Mouse (Mus musculus): Measurements from ENCODE around the gene Cdkl5. TPM values are rescaled to one million over a fixed set of nuclear protein-coding genes. Genes with fewer than 3 reads are reported as not detected.
A peak's percentile ranks its signal among the peaks of the same experiment; 100 is the strongest.
"Not testable (repeated sequence)": the region's sequence is repeated elsewhere in the genome, so short reads cannot be mapped to it uniquely, and the experiment has no call there.

The Cdkl5 gene
- total and polyA plus RNA-seq, 2 experiments: 0.60 to 2.9 TPM

GRCm38 (mm10) chrX:160773033-160773432 lies 221.5 kb downstream of the Cdkl5 start:
- TF ChIP-seq CTCF (IDR thresholded peaks at IDR 0.05; ENCODE audit: low read depth, low read length) (no peak), POLR2A (IDR thresholded peaks at IDR 0.05; ENCODE audit: extremely low read depth, insufficient read depth, low read length) (no peak)
- H3K9ac ChIP-seq (ENCODE audit: low read depth, low read length): no peak overlapping the region
- H3K4me3 ChIP-seq (ENCODE audit: insufficient read depth, low read depth, low read length): no peak overlapping the region
- DNase-seq (ENCODE audit: extremely low read depth, low read depth, low spot score): no peak
- H3K27me3 ChIP-seq (ENCODE audit: control insufficient read depth, insufficient read depth, low read length): no peaks in the 10 kb centered on the region
- H3K36me3 ChIP-seq (ENCODE audit: control insufficient read depth, insufficient read depth, low read length): no peaks in the 10 kb centered on the region
- H3K79me2 ChIP-seq (ENCODE audit: control insufficient read depth, insufficient read depth, low read length): no peaks in the 10 kb centered on the region
- no peaks in the 10 kb centered on the region for H3K4me1 ChIP-seq (ENCODE audit: control insufficient read depth, insufficient read depth, low read length)
- no peak overlapping the region for H3K27ac ChIP-seq (replicated peaks; ENCODE audit: insufficient read depth, low read depth, low read length)
- WGBS: 100% methylated on average over 1 of the region's 1 CpGs

GRCm38 (mm10) chrX:160769622-160770021 lies 224.9 kb downstream of the Cdkl5 start:
- WGBS: 79% methylated on average over 5 of the region's 5 CpGs
- not testable (repeated sequence) for H3K36me3 ChIP-seq (ENCODE audit: control insufficient read depth, insufficient read depth, low read length); H3K4me1 ChIP-seq (ENCODE audit: control insufficient read depth, insufficient read depth, low read length); H3K4me3 ChIP-seq (ENCODE audit: insufficient read depth, low read depth, low read length); H3K79me2 ChIP-seq (ENCODE audit: control insufficient read depth, insufficient read depth, low read length); H3K27me3 ChIP-seq (ENCODE audit: control insufficient read depth, insufficient read depth, low read length); DNase-seq (ENCODE audit: extremely low read depth, low read depth, low spot score); H3K9ac ChIP-seq (ENCODE audit: low read depth, low read length); H3K27ac ChIP-seq (replicated peaks; ENCODE audit: insufficient read depth, low read depth, low read length)

- no peak for TF ChIP-seq CTCF (IDR thresholded peaks at IDR 0.05; ENCODE audit: low read depth, low read length)
- no peak for TF ChIP-seq POLR2A (IDR thresholded peaks at IDR 0.05; ENCODE audit: extremely low read depth, insufficient read depth, low read length)
- Histone ChIP-seq H3K4me3 (ENCODE audit: insufficient read depth, low read depth, low read length) (no peak within 1 kb of the TSS), H3K79me2 (ENCODE audit: control insufficient read depth, insufficient read depth, low read length) (no peaks in the 10 kb centered on the region), H3K9ac (ENCODE audit: low read depth, low read length) (no peak within 1 kb of the TSS), H3K27ac (replicated peaks; ENCODE audit: insufficient read depth, low read depth, low read length) (no peak within 1 kb of the TSS), H3K4me1 (ENCODE audit: control insufficient read depth, insufficient read depth, low read length) (no peaks in the 10 kb centered on the region), H3K36me3 (ENCODE audit: control insufficient read depth, insufficient read depth, low read length) (no peaks in the 10 kb centered on the region), H3K27me3 (ENCODE audit: control insufficient read depth, insufficient read depth, low read length) (no peaks in the 10 kb centered on the region)
- 60% methylated on average over 2 of the region's 2 CpGs for WGBS
- peak; percentile 7 for DNase-seq (ENCODE audit: extremely low read depth, low read depth, low spot score)
These were observed 226.8 kb downstream of the Cdkl5 start, which contains the start of gene Rs1 for GRCm38 (mm10) chrX:160767713-160768112. Gene Rs1 (plus strand): TSS chrX:160768013.

- no peaks in the 10 kb centered on the region for H3K79me2 ChIP-seq (ENCODE audit: control insufficient read depth, insufficient read depth, low read length)
- peak overlapping the region; percentile 51 for H3K4me3 ChIP-seq (ENCODE audit: insufficient read depth, low read depth, low read length)
- H3K9ac ChIP-seq (ENCODE audit: low read depth, low read length): no peak overlapping the region
- no peak for DNase-seq (ENCODE audit: extremely low read depth, low read depth, low spot score)
- no peaks in the 10 kb centered on the region for H3K36me3 ChIP-seq (ENCODE audit: control insufficient read depth, insufficient read depth, low read length)
- H3K27ac ChIP-seq (replicated peaks; ENCODE audit: insufficient read depth, low read depth, low read length): no peak overlapping the region
- no peaks in the 10 kb centered on the region for H3K27me3 ChIP-seq (ENCODE audit: control insufficient read depth, insufficient read depth, low read length)
- no peaks in the 10 kb centered on the region for H3K4me1 ChIP-seq (ENCODE audit: control insufficient read depth, insufficient read depth, low read length)
- TF ChIP-seq CTCF (IDR thresholded peaks at IDR 0.05; ENCODE audit: low read depth, low read length): no peak
- TF ChIP-seq POLR2A (IDR thresholded peaks at IDR 0.05; ENCODE audit: extremely low read depth, insufficient read depth, low read length): no peak
- under 1% methylated on average over 15 of the region's 15 CpGs for WGBS
These were observed 228.3 kb downstream of the Cdkl5 start for GRCm38 (mm10) chrX:160766233-160766616.

GRCm38 (mm10) chrX:160765389-160766232 lies 228.9 kb downstream of the Cdkl5 start:
- TF ChIP-seq POLR2A (IDR thresholded peaks at IDR 0.05; ENCODE audit: extremely low read depth, insufficient read depth, low read length) (no peak), CTCF (IDR thresholded peaks at IDR 0.05; ENCODE audit: low read depth, low read length) (no peak)
- no peaks in the 10 kb centered on the region for H3K36me3 ChIP-seq (ENCODE audit: control insufficient read depth, insufficient read depth, low read length)
- 12% methylated on average over 30 of the region's 30 CpGs for WGBS
- H3K27me3 ChIP-seq (ENCODE audit: control insufficient read depth, insufficient read depth, low read length): no peaks in the 10 kb centered on the region
- no peaks in the 10 kb centered on the region for H3K4me1 ChIP-seq (ENCODE audit: control insufficient read depth, insufficient read depth, low read length)
- no peak overlapping the region for H3K9ac ChIP-seq (ENCODE audit: low read depth, low read length)
- no peak overlapping the region for H3K27ac ChIP-seq (replicated peaks; ENCODE audit: insufficient read depth, low read depth, low read length)
- H3K4me3 ChIP-seq (ENCODE audit: insufficient read depth, low read depth, low read length): peak overlapping the region; percentile 25; the same call in 1 of the 2 replicates
- H3K79me2 ChIP-seq (ENCODE audit: control insufficient read depth, insufficient read depth, low read length): no peaks in the 10 kb centered on the region
- peak; percentile 76 for DNase-seq (ENCODE audit: extremely low read depth, low read depth, low spot score)

- no peak for TF ChIP-seq CTCF (IDR thresholded peaks at IDR 0.05; ENCODE audit: low read depth, low read length)
- no peak for TF ChIP-seq POLR2A (IDR thresholded peaks at IDR 0.05; ENCODE audit: extremely low read depth, insufficient read depth, low read length)
- H3K27me3 ChIP-seq (ENCODE audit: control insufficient read depth, insufficient read depth, low read length): no peaks in the 10 kb centered on the region
- WGBS: 96% methylated on average over 8 of the region's 8 CpGs
These were observed 243.7 kb downstream of the Cdkl5 start for GRCm38 (mm10) chrX:160750808-160751207.

More at GRCm38 (mm10) chrX:160750808-160751207, 243.7 kb downstream of the Cdkl5 start:
- H3K27ac ChIP-seq (replicated peaks; ENCODE audit: insufficient read depth, low read depth, low read length): no peak overlapping the region
- no peak overlapping the region for H3K9ac ChIP-seq (ENCODE audit: low read depth, low read length)
- no peak for DNase-seq (ENCODE audit: extremely low read depth, low read depth, low spot score)
- no peaks in the 10 kb centered on the region for H3K79me2 ChIP-seq (ENCODE audit: control insufficient read depth, insufficient read depth, low read length)
- H3K4me3 ChIP-seq (ENCODE audit: insufficient read depth, low read depth, low read length): no peak overlapping the region
- no peaks in the 10 kb centered on the region for H3K36me3 ChIP-seq (ENCODE audit: control insufficient read depth, insufficient read depth, low read length)
- no peaks in the 10 kb centered on the region for H3K4me1 ChIP-seq (ENCODE audit: control insufficient read depth, insufficient read depth, low read length)
